Comparison of ENCODE assay signal across 8 mouse cellular contexts in the genomic region with DNA sequence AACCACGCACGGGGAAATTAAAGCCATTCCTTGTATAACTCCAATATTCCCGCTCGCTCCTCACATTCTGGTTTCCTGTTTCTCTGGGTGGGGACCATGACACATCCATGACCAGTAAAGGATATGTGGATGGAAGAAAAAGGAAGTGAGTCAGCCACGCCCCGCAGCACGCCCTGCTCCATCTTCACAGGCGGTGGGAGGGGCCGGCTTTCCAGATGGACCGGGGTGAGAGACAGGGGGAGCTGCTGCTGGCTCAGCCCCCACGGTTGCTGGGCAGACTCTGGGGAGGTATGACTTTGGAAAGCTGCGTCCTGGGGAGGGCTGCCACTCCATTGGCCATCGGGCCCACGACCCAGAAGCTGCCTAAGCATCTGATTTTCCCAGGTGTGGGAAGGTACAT. TPM values are rescaled to one million over a fixed set of nuclear protein-coding genes. Genes with fewer than 3 reads are reported as not detected.
DNase-seq lines count a peak whose midpoint lies in the region; ATAC-seq lines count a peak whose summit lies in the region.

No protein-coding gene starts in this region.

- DNase-seq in midbrain, embryonic 11.5 days (ENCODE audit: low spot score, missing footprints), result peak; percentile 76
- peak; percentile 66 for DNase-seq in brain, adult 2 months (ENCODE audit: low read depth, low spot score)
- DNase-seq in kidney, postnatal 14 days, result peak; percentile 65
- DNase-seq in lung, postnatal 25 days (ENCODE audit: low spot score), result peak; percentile 51
- no peak for DNase-seq in spleen, postnatal 4 days (ENCODE audit: low spot score in 2 of 2)
- DNase-seq in retina, postnatal 1 day, result no peak

- H3K36me3 ChIP-seq in midbrain, embryonic 11.5 days (ENCODE audit: control insufficient read depth, insufficient read depth, low read length), result peaks cover 2% of the 10 kb centered on the region; the same call in 1 of the 2 replicates
- no peaks in the 10 kb centered on the region for H3K36me3 ChIP-seq in midbrain, embryonic 16.5 days (ENCODE audit: control insufficient read depth, insufficient read depth, low read length)

- no peak overlapping the region for H3K27ac ChIP-seq in midbrain, embryonic 11.5 days (ENCODE audit: low read depth, low read length)
- no peak overlapping the region for H3K27ac ChIP-seq in midbrain, embryonic 16.5 days (ENCODE audit: low read length)

- no peaks in the 10 kb centered on the region for H3K27me3 ChIP-seq in midbrain, embryonic 11.5 days (ENCODE audit: control insufficient read depth, insufficient read depth, low read length)
- no peaks in the 10 kb centered on the region for H3K27me3 ChIP-seq in midbrain, embryonic 16.5 days (ENCODE audit: control insufficient read depth, insufficient read depth, low read depth, low read length)

- no peaks in the 10 kb centered on the region for H3K9me3 ChIP-seq in midbrain, embryonic 11.5 days (ENCODE audit: control insufficient read depth, low read length)
- H3K9me3 ChIP-seq in midbrain, embryonic 16.5 days (replicated peaks; ENCODE audit: control insufficient read depth, low read length, poor library complexity, severe bottlenecking), result no peaks in the 10 kb centered on the region

- H3K9ac ChIP-seq in midbrain, embryonic 11.5 days (ENCODE audit: low read length), result no peak overlapping the region
- no peak overlapping the region for H3K9ac ChIP-seq in midbrain, embryonic 16.5 days (ENCODE audit: low read depth, low read length)

- H3K4me1 ChIP-seq in midbrain, embryonic 11.5 days (ENCODE audit: control insufficient read depth, insufficient read depth, low read length), result no peaks in the 10 kb centered on the region
- H3K4me1 ChIP-seq in midbrain, embryonic 16.5 days (ENCODE audit: control insufficient read depth, insufficient read depth, low read length), result no peaks in the 10 kb centered on the region

- no peak overlapping the region for H3K4me2 ChIP-seq in midbrain, embryonic 11.5 days
- no peak overlapping the region for H3K4me2 ChIP-seq in midbrain, embryonic 16.5 days (ENCODE audit: low read length)

- WGBS in midbrain, embryonic 11.5 days, result 42% methylated on average over 14 of the region's 14 CpGs
- WGBS in midbrain, embryonic 16.5 days, result 42% methylated on average over 14 of the region's 14 CpGs

- no peak overlapping the region for H3K4me3 ChIP-seq in midbrain, embryonic 11.5 days (ENCODE audit: low read depth, low read length)
- H3K4me3 ChIP-seq in midbrain, embryonic 16.5 days (ENCODE audit: low read depth, low read length), result no peak overlapping the region

- no peak for ATAC-seq in midbrain, embryonic 11.5 days (ENCODE audit: low FRiP score)
- no peak for ATAC-seq in midbrain, embryonic 16.5 days
- peak; percentile 87 for ATAC-seq in granulocyte monocyte progenitor cell, adult 5-6 weeks (replicated peaks; ENCODE audit: poor library complexity, severe bottlenecking)

RNA-seq across cellular contexts. Expression of a gene that starts 16.5 kb away (rescaled TPM):
- 2.6 and 3.6 TPM in 2 replicates for polyA plus RNA-seq in midbrain, embryonic 11.5 days (2014; fragmentation: Nextera tagmentation; extraction: Ambion mirVana)
- polyA plus RNA-seq in midbrain, embryonic 16.5 days (2015; fragmentation: Nextera tagmentation; extraction: Ambion mirVana), result 1.2 and 1.9 TPM in 2 replicates
- 0.90 and 2.9 TPM in 2 replicates for total RNA-seq in granulocyte monocyte progenitor cell, adult 5-6 weeks (2014; fragmentation: Nextera tagmentation)
- total RNA-seq in granulocyte monocyte progenitor cell, adult 5-6 weeks (2017), result 1.1 and 1.5 TPM in 2 replicates

RNA-seq across cellular contexts. Expression of a gene that starts 16.6 kb away (rescaled TPM):
- 93.9 and 97.0 TPM in 2 replicates for polyA plus RNA-seq in midbrain, embryonic 11.5 days (2014; fragmentation: Nextera tagmentation; extraction: Ambion mirVana)
- polyA plus RNA-seq in midbrain, embryonic 16.5 days (2015; fragmentation: Nextera tagmentation; extraction: Ambion mirVana), result 103 and 104 TPM in 2 replicates
- total RNA-seq in granulocyte monocyte progenitor cell, adult 5-6 weeks (2014; fragmentation: Nextera tagmentation), result 106 and 140 TPM in 2 replicates
- total RNA-seq in granulocyte monocyte progenitor cell, adult 5-6 weeks (2017), result 167 and 195 TPM in 2 replicates

RNA-seq across cellular contexts. Expression of a gene that starts 57.1 kb away (rescaled TPM):
- 1.9 and 2.1 TPM in 2 replicates for polyA plus RNA-seq in midbrain, embryonic 11.5 days (2014; fragmentation: Nextera tagmentation; extraction: Ambion mirVana)
- 39.3 and 43.3 TPM in 2 replicates for polyA plus RNA-seq in midbrain, embryonic 16.5 days (2015; fragmentation: Nextera tagmentation; extraction: Ambion mirVana)
- total RNA-seq in granulocyte monocyte progenitor cell, adult 5-6 weeks (2014; fragmentation: Nextera tagmentation), result not detected in 2 replicates
- not detected in 2 replicates for total RNA-seq in granulocyte monocyte progenitor cell, adult 5-6 weeks (2017)

Comparison
In these comparisons a context has a peak if more than half of its experiments do, and no peak if none do; other contexts are left out.
1. RNA of a gene that starts 57.1 kb away (polyA plus RNA-seq): 39.3 to 43.3 TPM in midbrain, embryonic 16.5 days; 1.9 to 2.1 TPM in midbrain, embryonic 11.5 days; every median in the first group is over 10 times any median in the second.
2. DNase-seq: peak in midbrain, embryonic 11.5 days (single experiment), brain, adult 2 months (single experiment), kidney, postnatal 14 days (single experiment) and lung, postnatal 25 days (single experiment); none in spleen, postnatal 4 days (0 of 2) and retina, postnatal 1 day (single experiment).